Mouse (Mus musculus): ENCODE data around the gene Cnbd2.

DNA sequence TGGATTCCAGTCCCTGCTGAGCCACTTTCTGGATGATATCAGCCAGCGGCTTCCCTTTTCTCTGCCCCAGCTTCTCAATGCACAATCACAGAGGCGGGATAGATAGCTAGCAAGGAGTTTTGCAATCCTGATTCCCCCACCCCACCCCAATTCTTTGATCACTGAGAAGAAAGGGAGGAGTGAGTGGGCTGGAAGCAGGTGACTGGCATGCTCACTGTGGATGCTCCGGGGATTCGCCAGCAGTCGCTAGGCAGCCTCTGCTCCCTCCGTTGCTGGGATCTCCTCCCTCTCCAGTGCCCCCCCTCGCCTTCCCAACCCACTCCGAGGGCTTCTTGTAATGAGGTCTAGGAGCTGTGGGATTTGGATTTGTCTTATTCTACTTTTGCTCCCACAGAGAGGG is 96.1 kb downstream of the Cnbd2 start:
- TF ChIP-seq POLR2A (IDR thresholded peaks at IDR 0.05; ENCODE audit: borderline replicate concordance, extremely low read depth, insufficient read depth, insufficient read length, poor library complexity, severe bottlenecking) (no peak), CTCF (IDR thresholded peaks at IDR 0.05; ENCODE audit: borderline replicate concordance, extremely low read depth, insufficient read depth, insufficient read length) (no peak)
